Mouse (Mus musculus): ENCODE results near the gene Mrpl45. TPM values are rescaled to one million over a fixed set of nuclear protein-coding genes. Genes with fewer than 3 reads are reported as not detected.

Gene Mrpl45
- total RNA-seq, 2 experiments from 2014 or later: 44.1 to 51.8 TPM

GRCm38 (mm10) chr11:97325224-97325623, 9.7 kb downstream of the Mrpl45 start:
- DNase-seq: no peak
- intact Hi-C loops (cut with DNase I): loop anchor here (10.0 kb wide), 1 partner anchor 250 kb away; no protein-coding TSS in a partner anchor

- DNase-seq: peak; percentile 66 to 74
- intact Hi-C loops (cut with DNase I): loop anchor here (10.0 kb wide), 1 partner anchor 253 kb away; no protein-coding TSS in a partner anchor
Measured at GRCm38 (mm10) chr11:97328148-97328547, 12.6 kb downstream of the Mrpl45 start.

DNA sequence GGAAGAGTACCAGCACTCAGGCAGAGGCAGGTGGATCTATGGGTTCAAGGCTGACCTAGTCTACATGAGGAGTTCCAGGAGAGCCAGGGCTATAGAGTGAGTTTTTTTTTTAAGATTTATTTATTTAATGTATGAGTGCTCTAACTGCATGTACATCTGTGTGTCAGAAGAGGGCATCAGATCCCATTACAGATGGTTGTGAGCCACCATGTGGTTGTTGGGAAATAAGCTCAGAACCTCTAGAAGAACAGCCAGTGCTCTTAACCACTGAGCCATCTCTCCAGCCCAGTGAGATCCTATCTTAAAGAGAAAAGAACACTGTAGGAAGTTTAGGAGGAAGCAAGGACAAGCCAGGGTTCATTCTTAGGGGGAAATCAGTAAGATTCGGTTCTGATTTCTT, 14.8 kb downstream of the Mrpl45 start:
- no peak for DNase-seq
- intact Hi-C loops (cut with DNase I): no loop called here

GRCm38 (mm10) chr11:97331231-97332190, 16.0 kb downstream of the Mrpl45 start:
- DNase-seq: no peak
- intact Hi-C loops (cut with DNase I): no loop called here

DNA sequence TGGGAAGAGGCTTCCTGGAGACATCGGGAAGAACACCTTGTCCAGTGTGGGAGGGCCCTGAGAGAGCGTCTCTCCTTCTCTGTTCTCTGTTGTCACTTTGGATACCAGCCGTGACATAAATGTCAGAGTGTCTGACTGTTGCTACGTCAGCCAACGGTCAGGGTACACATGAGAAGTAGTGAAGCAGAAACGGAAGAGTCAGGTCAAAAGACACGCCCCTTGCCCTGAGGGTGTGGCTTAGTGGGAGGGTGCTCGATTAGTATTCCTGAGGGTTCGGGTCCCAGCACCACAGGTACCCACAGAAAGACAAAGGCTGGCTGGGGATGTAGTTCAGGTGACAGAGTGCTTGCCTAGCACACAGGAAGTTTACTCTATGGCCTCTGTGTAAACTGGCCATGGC, 17.5 kb downstream of the Mrpl45 start:
- no peak for DNase-seq
- intact Hi-C loops (cut with DNase I): no loop called here

DNA sequence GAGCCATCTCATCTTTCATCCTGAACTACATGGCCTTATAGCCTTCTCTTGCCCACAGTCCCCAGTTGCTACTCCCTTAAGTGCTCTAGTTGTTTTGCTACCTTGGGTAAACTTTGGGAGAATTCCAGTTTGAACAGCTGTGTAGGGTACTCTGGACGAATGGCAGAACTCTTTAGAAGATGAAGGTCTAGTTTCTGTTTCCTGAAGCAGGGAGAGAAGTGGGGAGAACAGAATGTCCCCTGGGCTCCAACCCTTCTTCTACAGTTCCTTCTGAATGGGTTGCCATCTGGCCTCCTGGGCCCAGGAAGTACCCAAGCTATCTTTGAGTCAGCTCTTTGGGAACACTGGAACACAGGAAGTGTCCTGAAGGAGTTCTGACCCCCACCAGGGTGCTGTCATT, 18.4 kb downstream of the Mrpl45 start:
- intact Hi-C loops (cut with DNase I): no loop called here
- no peak for DNase-seq

DNA sequence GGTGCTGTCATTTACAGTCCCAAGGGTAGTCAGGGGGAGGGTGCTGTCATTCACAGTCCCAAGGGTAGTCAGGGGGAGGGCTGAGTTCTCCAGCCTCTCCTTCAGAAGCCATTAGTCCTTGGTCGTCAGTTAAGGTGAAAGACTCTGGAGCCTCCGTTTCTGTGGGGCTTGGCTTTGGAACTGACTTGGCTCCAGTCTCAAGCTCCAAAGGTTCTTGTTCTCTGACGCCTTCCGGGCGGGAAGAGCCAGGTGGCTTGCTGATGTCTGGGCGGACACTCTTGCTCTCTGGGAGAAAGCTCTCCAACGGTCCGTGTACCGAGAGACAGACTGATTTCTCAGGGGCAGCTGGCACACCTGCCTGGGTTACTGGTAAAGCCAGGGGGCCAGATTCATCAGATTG, 18.9 kb downstream of the Mrpl45 start:
- DNase-seq: no peak
- intact Hi-C loops (cut with DNase I): no loop called here

GRCm38 (mm10) chr11:97336238-97336637, 20.7 kb downstream of the Mrpl45 start:
- no peak for DNase-seq
- intact Hi-C loops (cut with DNase I): no loop called here

DNA sequence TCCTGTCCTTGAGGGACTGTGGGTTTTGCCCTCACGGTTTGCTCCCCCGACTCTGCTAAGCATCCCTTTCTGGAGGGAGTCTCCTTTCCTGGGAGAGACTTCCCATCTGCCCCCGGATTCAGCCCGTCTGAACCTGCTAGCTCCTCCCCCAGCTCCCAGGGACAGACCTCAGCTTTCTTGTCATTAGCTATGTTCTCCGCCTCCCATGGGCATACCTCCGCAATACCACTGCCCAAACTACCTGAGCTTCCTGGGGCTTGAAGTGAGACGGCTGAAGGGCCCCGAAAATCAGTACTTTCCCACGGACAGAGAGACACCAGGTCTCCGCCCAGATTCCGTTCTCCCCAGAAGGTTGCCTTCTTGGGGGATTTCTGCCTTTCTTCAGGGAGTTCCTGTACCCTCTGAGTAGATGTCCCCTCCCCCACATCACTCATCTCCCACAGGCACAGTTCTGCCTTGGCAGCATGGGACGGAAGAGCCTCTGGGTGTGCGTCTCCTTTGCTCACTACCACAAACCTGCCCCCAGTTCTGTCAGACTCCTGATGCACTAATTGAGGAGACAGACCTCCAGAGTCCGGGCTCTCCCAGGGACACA, 21.3 kb downstream of the Mrpl45 start:
- intact Hi-C loops (cut with DNase I): no loop called here
- DNase-seq: no peak

GRCm38 (mm10) chr11:97337363-97337762, 21.8 kb downstream of the Mrpl45 start:
- intact Hi-C loops (cut with DNase I): no loop called here
- DNase-seq: no peak

DNA sequence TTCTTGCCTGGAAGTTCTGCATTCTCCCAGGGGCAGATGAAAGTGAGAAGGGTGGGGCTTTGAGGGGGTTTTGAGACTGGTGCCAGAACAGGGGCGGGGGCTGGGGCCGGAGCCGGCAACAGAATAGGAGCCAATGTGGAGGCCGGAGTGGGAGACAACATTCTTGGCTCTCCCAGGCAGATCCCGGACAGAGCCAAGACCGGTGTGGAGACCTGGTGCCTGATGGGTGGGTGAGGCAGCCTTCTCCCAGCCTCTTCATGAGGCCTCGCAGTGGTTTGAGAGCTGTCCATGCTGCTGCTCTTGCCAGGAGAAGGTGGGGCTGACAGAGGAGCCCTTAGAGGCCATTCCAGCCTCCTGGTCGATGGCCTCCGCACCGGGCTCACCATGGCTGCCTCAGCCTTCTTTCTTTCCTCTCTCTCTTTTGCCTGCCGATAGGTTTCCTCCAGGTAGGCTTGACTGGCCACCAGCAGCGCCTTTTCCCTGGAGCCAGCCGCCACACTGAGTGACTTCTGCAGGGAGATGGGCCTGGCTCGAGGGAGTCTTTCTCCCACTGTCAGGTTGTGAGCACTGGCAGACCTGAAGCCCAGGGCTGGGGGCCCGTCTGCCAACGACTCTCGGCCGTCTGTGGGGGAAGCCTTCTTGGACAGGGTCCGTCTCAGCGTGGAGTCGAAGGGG, 22.9 kb downstream of the Mrpl45 start:
- intact Hi-C loops (cut with DNase I): no loop called here
- DNase-seq: peak in 1 of 2 experiments; percentile 22

DNA sequence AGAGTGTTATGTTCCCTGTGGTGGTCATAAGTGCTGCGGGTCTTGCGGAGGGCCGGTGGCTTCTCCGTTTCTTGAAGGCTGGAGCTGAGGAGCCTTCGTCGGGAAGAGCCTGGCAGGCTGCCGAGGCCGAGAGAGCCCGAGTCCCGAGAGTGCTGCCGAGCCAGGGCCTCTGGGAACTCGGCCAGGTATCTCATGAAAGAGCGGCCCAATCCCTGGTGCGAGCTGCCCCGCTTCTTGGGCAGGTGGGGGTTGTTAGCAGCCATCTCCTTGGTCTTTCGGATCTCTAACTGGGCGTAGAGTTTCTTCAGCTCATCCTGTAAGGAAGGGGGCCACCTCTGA, 23.4 kb downstream of the Mrpl45 start:
- intact Hi-C loops (cut with DNase I): no loop called here
- DNase-seq: peak; percentile 77

DNA sequence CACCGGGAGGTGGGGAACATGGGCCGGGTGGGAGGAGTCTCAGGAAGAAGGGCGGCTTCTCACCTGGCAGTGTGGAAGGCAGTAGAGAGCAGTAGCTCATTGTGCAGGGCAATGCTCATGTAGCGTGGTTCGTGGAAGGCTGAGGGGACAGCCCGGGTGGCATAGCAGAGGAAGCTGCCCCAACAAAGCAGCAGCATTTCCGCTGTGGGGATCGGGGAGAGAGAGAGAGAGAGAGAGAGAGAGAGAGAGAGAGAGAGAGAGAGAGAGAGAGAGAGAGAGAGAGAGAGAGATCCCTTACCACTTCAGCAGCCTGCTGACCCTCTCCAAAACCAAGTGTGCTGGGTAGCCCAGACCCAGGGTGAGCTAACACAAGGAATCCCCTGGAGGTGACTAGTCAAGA, 27.7 kb downstream of the Mrpl45 start:
- DNase-seq: no peak
- intact Hi-C loops (cut with DNase I): no loop called here

DNA sequence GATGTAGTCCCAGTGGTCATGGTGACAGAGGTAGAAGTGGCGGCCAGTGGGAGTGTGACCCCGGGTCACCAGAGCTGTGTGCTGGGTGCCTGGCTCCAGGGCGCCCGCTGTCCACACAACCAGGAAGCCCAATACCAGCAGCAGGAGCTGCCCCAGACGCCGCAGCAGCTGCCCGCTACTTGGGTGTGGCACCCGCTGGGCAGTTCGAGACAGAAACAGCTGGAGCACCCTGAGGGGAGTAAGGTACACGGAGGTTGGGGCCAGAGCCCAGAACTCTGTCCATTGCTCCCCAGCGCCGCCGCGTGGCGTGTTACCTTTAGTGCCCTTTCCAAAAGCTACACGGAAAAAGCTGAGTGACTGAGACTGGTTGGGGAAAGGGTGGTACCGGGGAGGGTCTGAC, 28.1 kb downstream of the Mrpl45 start:
- intact Hi-C loops (cut with DNase I): no loop called here
- peak; percentile 26 to 37 for DNase-seq

- intact Hi-C loops (cut with DNase I): no loop called here
- no peak for DNase-seq
Measured at GRCm38 (mm10) chr11:97345446-97345845, 29.9 kb downstream of the Mrpl45 start.

DNA sequence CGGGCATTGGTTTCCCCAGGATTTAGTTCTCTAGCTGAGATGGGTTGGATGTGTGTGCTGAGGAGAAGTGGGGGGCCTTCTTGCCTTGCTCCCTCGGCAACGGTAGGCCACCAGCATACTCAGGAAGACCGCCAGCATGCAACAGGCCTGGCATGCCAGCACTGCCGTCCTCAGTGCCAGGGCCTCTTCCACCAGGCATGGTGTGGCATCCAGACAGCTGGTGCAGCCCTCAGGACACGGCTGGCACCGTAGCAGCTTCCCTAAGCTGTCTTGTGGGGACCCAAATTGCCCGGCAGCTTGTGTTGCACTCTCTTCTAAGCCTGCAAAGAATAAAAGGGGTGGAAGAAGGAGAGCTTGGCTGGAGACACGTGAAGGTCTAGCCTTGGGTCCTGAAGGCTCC, 30.9 kb downstream of the Mrpl45 start:
- intact Hi-C loops (cut with DNase I): no loop called here
- no peak for DNase-seq

DNA sequence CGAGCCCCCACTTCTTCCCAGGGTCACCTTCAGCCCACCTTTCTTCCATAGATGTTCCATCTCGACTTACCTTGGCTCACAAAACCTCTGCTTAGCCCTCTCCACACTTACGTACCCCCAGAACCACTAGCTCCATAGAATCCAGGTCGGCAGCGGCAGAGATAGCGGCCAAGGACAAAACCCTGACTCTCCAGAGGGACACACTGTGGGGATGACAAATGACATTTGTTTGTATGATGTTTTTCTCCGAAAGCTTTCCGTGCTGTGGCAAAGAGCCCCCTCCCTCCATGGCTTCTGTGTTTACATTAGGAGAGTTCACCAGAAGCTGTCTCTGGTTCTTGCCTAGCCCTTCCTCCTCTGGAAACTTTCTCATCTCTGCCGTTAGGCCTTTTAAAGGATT, 31.8 kb downstream of the Mrpl45 start:
- intact Hi-C loops (cut with DNase I): no loop called here

GRCm38 (mm10) chr11:97350035-97350434, 34.5 kb downstream of the Mrpl45 start:
- intact Hi-C loops (cut with DNase I): no loop called here
- peak; percentile 80 to 82 for DNase-seq

More for the DNA sequence above, 31.8 kb downstream of the Mrpl45 start:
- no peak for DNase-seq

GRCm38 (mm10) chr11:97352027-97352684, 36.6 kb downstream of the Mrpl45 start, which contains the start of gene Gpr179:
Gene Gpr179, minus strand, starts transcription at chr11:97352077.
- no peak for DNase-seq
- intact Hi-C loops (cut with DNase I): no loop called here

GRCm38 (mm10) chr11:97352935-97353597, 37.5 kb downstream of the Mrpl45 start:
- DNase-seq: no peak
- intact Hi-C loops (cut with DNase I): no loop called here
